Mouse (Mus musculus) lung, embryonic 16.5 days (tissue): ENCODE results near the gene Trp53rka. TPM values are rescaled to one million over a fixed set of nuclear protein-coding genes. Genes with fewer than 3 reads are reported as not detected.
"Not testable (repeated sequence)": the region's sequence is repeated elsewhere in the genome, so short reads cannot be mapped to it uniquely, and the experiment has no call there.

ENCODE experiments used
- ATAC-seq: fragments of 200-750 bp; cut with Nextera tagmentation; 2 replicates; pipeline ENCODE4 v1.8.0; 2017; ENCODE audit warnings: low read depth, mild to moderate bottlenecking, moderate library complexity
- H3K27ac ChIP-seq: fragments of 300-500 bp; sonication (generic); 2 replicates; pipeline ENCODE4 v1.5.1; 2014; ENCODE audit warnings: mild to moderate bottlenecking, control low read depth, low read length
- H3K27me3 ChIP-seq: fragments of 300-500 bp; sonication (generic); 2 replicates; pipeline ENCODE4 v1.6.1; 2014; ENCODE audit warnings: low read depth, low read length, mixed read lengths; ENCODE audit not compliant: control insufficient read depth, insufficient read depth
- H3K36me3 ChIP-seq: fragments of 300-500 bp; sonication (generic); 2 replicates; pipeline ENCODE4 v1.6.1; 2014; ENCODE audit warnings: low read length; ENCODE audit not compliant: control insufficient read depth, insufficient read depth
- H3K4me1 ChIP-seq: fragments of 300-500 bp; sonication (generic); replicated peaks from 2 replicates; pipeline ENCODE4 v1.6.1; 2014; ENCODE audit warnings: low read length, mixed read lengths; ENCODE audit not compliant: control insufficient read depth, insufficient read depth
- H3K4me2 ChIP-seq: fragments of 300-500 bp; sonication (generic); 2 replicates; pipeline ENCODE4 v1.6.1; 2014; ENCODE audit warnings: low read depth, low read length, control low read depth
- H3K4me3 ChIP-seq: fragments of 300-500 bp; sonication (generic); 2 replicates; pipeline ENCODE4 v1.5.1; 2014; ENCODE audit warnings: mild to moderate bottlenecking, low read length, control low read depth
- H3K9ac ChIP-seq: fragments of 300-500 bp; sonication (generic); 2 replicates; pipeline ENCODE4 v1.6.1; 2014; ENCODE audit warnings: low read length, control low read depth
- H3K9me3 ChIP-seq: fragments of 300-500 bp; sonication (generic); 2 replicates; pipeline ENCODE4 v1.6.1; 2016; ENCODE audit warnings: low read length; ENCODE audit not compliant: control insufficient read depth
- WGBS: fragments of 180-500 bp; shearing (Covaris S2); extraction: QIAGEN DNeasy Blood & Tissue Kit; methylation state at CpG from one replicate; pipeline ENCODE4 v1.1.7; 2014; 5-methylcytosine and 5-hydroxymethylcytosine counted together
- polyA plus RNA-seq: library from polyadenylated mRNA; unstranded; fragments of >200 nt; fragmentation: Nextera tagmentation; extraction: Ambion mirVana; gene quantifications from 2 replicates; pipeline ENCODE4 v1.2.1, GENCODE M21; 2015

Trp53rka gene
- polyA plus RNA-seq: 29.4 and 30.6 TPM in 2 replicates

- peaks cover 6% of the 10 kb centered on the region for H3K36me3 ChIP-seq
- H3K27ac ChIP-seq: peak within 1 kb of the TSS; percentile 67
- H3K4me3 ChIP-seq: peak within 1 kb of the TSS; percentile 71
- no peaks in the 10 kb centered on the region for H3K9me3 ChIP-seq
- under 1% methylated on average over 68 of the region's 84 CpGs for WGBS
- peak within 1 kb of the TSS; percentile 80 for H3K9ac ChIP-seq
- H3K4me2 ChIP-seq: peak within 1 kb of the TSS; percentile 88
- peaks cover 10% of the 10 kb centered on the region for H3K4me1 ChIP-seq
- peak; percentile 93 for ATAC-seq
- H3K27me3 ChIP-seq: no peaks in the 10 kb centered on the region
Measured at GRCm38 (mm10) chr2:165492648-165493553, at the start of gene Trp53rka. Gene Trp53rka, minus strand, starts transcription at chr2:165493324.

GRCm38 (mm10) chr2:165540975-165541374, 47.9 kb upstream of the Trp53rka start:
- H3K36me3 ChIP-seq: no peaks in the 10 kb centered on the region
- H3K9ac ChIP-seq: no peak overlapping the region
- H3K4me1 ChIP-seq: no peaks in the 10 kb centered on the region
- H3K27ac ChIP-seq: no peak overlapping the region
- H3K9me3 ChIP-seq: no peaks in the 10 kb centered on the region
- no peak overlapping the region for H3K4me3 ChIP-seq
- no peaks in the 10 kb centered on the region for H3K27me3 ChIP-seq
- 71% methylated on average over 3 of the region's 3 CpGs for WGBS
- ATAC-seq: no peak
- H3K4me2 ChIP-seq: no peak overlapping the region

GRCm38 (mm10) chr2:165533789-165534188, 40.7 kb upstream of the Trp53rka start:
- no peaks in the 10 kb centered on the region for H3K27me3 ChIP-seq
- H3K9ac ChIP-seq: no peak overlapping the region
- H3K4me3 ChIP-seq: no peak overlapping the region
- no peaks in the 10 kb centered on the region for H3K9me3 ChIP-seq
- H3K27ac ChIP-seq: no peak overlapping the region
- H3K4me2 ChIP-seq: no peak overlapping the region
- no peak for ATAC-seq
- H3K4me1 ChIP-seq: no peaks in the 10 kb centered on the region
- no peaks in the 10 kb centered on the region for H3K36me3 ChIP-seq
- WGBS: 58% methylated on average over 6 of the region's 6 CpGs

GRCm38 (mm10) chr2:165529106-165529505, 36.0 kb upstream of the Trp53rka start:
- 19% methylated on average over 8 of the region's 8 CpGs for WGBS
- no peaks in the 10 kb centered on the region for H3K9me3 ChIP-seq
- no peak for ATAC-seq
- H3K4me3 ChIP-seq: no peak overlapping the region
- no peak overlapping the region for H3K27ac ChIP-seq
- no peaks in the 10 kb centered on the region for H3K36me3 ChIP-seq
- no peak overlapping the region for H3K4me2 ChIP-seq
- H3K4me1 ChIP-seq: no peaks in the 10 kb centered on the region
- no peak overlapping the region for H3K9ac ChIP-seq
- H3K27me3 ChIP-seq: no peaks in the 10 kb centered on the region

GRCm38 (mm10) chr2:165525609-165526008, 32.5 kb upstream of the Trp53rka start:
- no peaks in the 10 kb centered on the region for H3K4me1 ChIP-seq
- H3K4me2 ChIP-seq: no peak overlapping the region
- H3K9me3 ChIP-seq: no peaks in the 10 kb centered on the region
- WGBS: 50% methylated on average over 4 of the region's 4 CpGs
- no peak for ATAC-seq
- no peaks in the 10 kb centered on the region for H3K27me3 ChIP-seq
- H3K36me3 ChIP-seq: no peaks in the 10 kb centered on the region
- H3K27ac ChIP-seq: no peak overlapping the region
- H3K4me3 ChIP-seq: no peak overlapping the region
- no peak overlapping the region for H3K9ac ChIP-seq

- H3K4me3 ChIP-seq: no peak overlapping the region
- no peaks in the 10 kb centered on the region for H3K9me3 ChIP-seq
- WGBS: 96% methylated on average over 20 of the region's 20 CpGs
- no peak overlapping the region for H3K27ac ChIP-seq
- peaks cover 17% of the 10 kb centered on the region for H3K4me1 ChIP-seq
- H3K9ac ChIP-seq: no peak overlapping the region
- H3K36me3 ChIP-seq: peaks cover 17% of the 10 kb centered on the region
- no peak overlapping the region for H3K4me2 ChIP-seq
- no peak for ATAC-seq
- no peaks in the 10 kb centered on the region for H3K27me3 ChIP-seq
Measured at GRCm38 (mm10) chr2:165515178-165515728, 22.1 kb upstream of the Trp53rka start.

- ATAC-seq: peak; percentile 84
- H3K9ac ChIP-seq: no peak overlapping the region
- 14% methylated on average over 11 of the region's 11 CpGs for WGBS
- H3K4me1 ChIP-seq: peaks cover 23% of the 10 kb centered on the region
- no peaks in the 10 kb centered on the region for H3K27me3 ChIP-seq
- 0 out of 2 replicates have a peak overlapping the region, but pooled peaks have one; percentile 19 for H3K4me2 ChIP-seq
- H3K4me3 ChIP-seq: no peak overlapping the region
- peak overlapping the region; percentile 45 for H3K27ac ChIP-seq
- H3K9me3 ChIP-seq: no peaks in the 10 kb centered on the region
- peaks cover 11% of the 10 kb centered on the region for H3K36me3 ChIP-seq
Measured at GRCm38 (mm10) chr2:165512870-165513600, 19.9 kb upstream of the Trp53rka start.

GRCm38 (mm10) chr2:165512426-165512825, 19.3 kb upstream of the Trp53rka start:
- 21% methylated on average over 7 of the region's 7 CpGs for WGBS
- Histone ChIP-seq H3K9me3 (no peaks in the 10 kb centered on the region), H3K9ac (no peak overlapping the region), H3K4me2 (no peak overlapping the region), H3K4me3 (no peak overlapping the region), H3K27ac (no peak overlapping the region), H3K36me3 (peaks cover 8% of the 10 kb centered on the region), H3K4me1 (peaks cover 23% of the 10 kb centered on the region), H3K27me3 (no peaks in the 10 kb centered on the region)
- 0 out of 2 replicates have a peak, but pooled peaks have one; percentile 2 for ATAC-seq

- not testable (repeated sequence) for H3K27ac ChIP-seq, H3K9me3 ChIP-seq, H3K4me3 ChIP-seq, ATAC-seq, H3K36me3 ChIP-seq, H3K9ac ChIP-seq, H3K27me3 ChIP-seq, H3K4me2 ChIP-seq
- peaks cover 23% of the 10 kb centered on the region for H3K4me1 ChIP-seq
- 76% methylated on average over 4 of the region's 4 CpGs for WGBS
Measured at GRCm38 (mm10) chr2:165511530-165511929, 18.4 kb upstream of the Trp53rka start.
